Mouse (Mus musculus) bone marrow macrophage, adult 2 months (primary cell): Measurements from ENCODE around the gene Supt5. TPM values are rescaled to one million over a fixed set of nuclear protein-coding genes. Genes with fewer than 3 reads are reported as not detected.
A peak's percentile ranks its signal among the peaks of the same experiment; 100 is the strongest.

Experiments
- H3K27ac ChIP-seq: 2 replicates; pipeline ENCODE4 v1.5.1; 2012; ENCODE audit warnings: low read depth, low read length; ENCODE audit not compliant: insufficient read depth
- H3K4me1 ChIP-seq: 2 replicates; pipeline ENCODE4 v1.6.1; 2012; ENCODE audit warnings: low read length; ENCODE audit not compliant: control insufficient read depth, insufficient read depth
- H3K4me3 ChIP-seq: 2 replicates; pipeline ENCODE4 v1.5.1; 2012; ENCODE audit warnings: mild to moderate bottlenecking, low read length, moderate library complexity; ENCODE audit not compliant: insufficient read depth
- CTCF ChIP-seq: IDR thresholded peaks from 2 replicates; pipeline ENCODE4 v1.5.1; 2012; ENCODE audit warnings: low read depth, mild to moderate bottlenecking, low read length, moderate library complexity
- POLR2A ChIP-seq: IDR thresholded peaks from 2 replicates; pipeline ENCODE4 v1.6.1; 2012; ENCODE audit warnings: mild to moderate bottlenecking, low read depth, low read length, borderline replicate concordance
- polyA plus RNA-seq: library from polyadenylated mRNA; stranded (reverse); fragments of >200 nt; gene quantifications from 2 replicates; pipeline ENCODE4 v1.2.4, GENCODE M21; 2012; ENCODE audit not compliant: missing spikeins, insufficient read depth, insufficient read length

Gene Supt5
- polyA plus RNA-seq, 1 experiment = 77.4 TPM

- no peak overlapping the region for H3K4me3 ChIP-seq
- H3K4me1 ChIP-seq = peaks cover 12% of the 10 kb centered on the region
- TF ChIP-seq CTCF (no peak), POLR2A (no peak)
- H3K27ac ChIP-seq = no peak overlapping the region
Observed at GRCm38 (mm10) chr7:28354113-28354581, 15.6 kb upstream of the Supt5 start.

GRCm38 (mm10) chr7:28353267-28353666 is 14.7 kb upstream of the Supt5 start:
- no peak overlapping the region for H3K27ac ChIP-seq
- no peak overlapping the region for H3K4me3 ChIP-seq
- TF ChIP-seq CTCF (no peak), POLR2A (no peak)
- H3K4me1 ChIP-seq = peaks cover 20% of the 10 kb centered on the region

GRCm38 (mm10) chr7:28351676-28352191 is 13.2 kb upstream of the Supt5 start:
- peak overlapping the region; percentile 93 for H3K4me3 ChIP-seq
- TF ChIP-seq POLR2A (no peak), CTCF (no peak)
- H3K27ac ChIP-seq = peak overlapping the region; percentile 58
- H3K4me1 ChIP-seq = peaks cover 27% of the 10 kb centered on the region

- no peak for TF ChIP-seq CTCF
- 0 out of 2 replicates have a peak, but pooled peaks have one; percentile 51 for TF ChIP-seq POLR2A
Observed at GRCm38 (mm10) chr7:28350155-28350883, 11.8 kb upstream of the Supt5 start, which contains the start of gene Rps16. TSS of gene Rps16 (plus strand) at chr7:28350652.

GRCm38 (mm10) chr7:28348601-28349000 is 10.1 kb upstream of the Supt5 start:
- H3K27ac ChIP-seq = peak overlapping the region; percentile 73; the same call in 1 of the 2 replicates
- TF ChIP-seq POLR2A = no peak
- TF ChIP-seq CTCF = peak; percentile 13; the same call in 1 of the 2 replicates
- no peak overlapping the region for H3K4me3 ChIP-seq
- peaks cover 27% of the 10 kb centered on the region for H3K4me1 ChIP-seq

More at GRCm38 (mm10) chr7:28350155-28350883, 11.8 kb upstream of the Supt5 start, which contains the start of gene Rps16:
- peaks cover 27% of the 10 kb centered on the region for H3K4me1 ChIP-seq
- peak within 1 kb of the TSS; percentile 93 for H3K4me3 ChIP-seq
- H3K27ac ChIP-seq = peak within 1 kb of the TSS; percentile 83

- Histone ChIP-seq H3K4me1 (peaks cover 27% of the 10 kb centered on the region), H3K27ac (peak overlapping the region; percentile 73), H3K4me3 (no peak overlapping the region)
- TF ChIP-seq POLR2A = no peak
Observed at GRCm38 (mm10) chr7:28347746-28348145, 9.2 kb upstream of the Supt5 start.

- Histone ChIP-seq H3K4me1 (peaks cover 19% of the 10 kb centered on the region), H3K4me3 (no peak overlapping the region), H3K27ac (no peak overlapping the region)
- TF ChIP-seq CTCF = 0 out of 2 replicates have a peak, but pooled peaks have one; percentile 16
- no peak for TF ChIP-seq POLR2A
Observed at GRCm38 (mm10) chr7:28344637-28345036, 6.1 kb upstream of the Supt5 start.

- Histone ChIP-seq H3K4me3 (no peak overlapping the region), H3K27ac (no peak overlapping the region), H3K4me1 (peaks cover 5% of the 10 kb centered on the region)
- TF ChIP-seq CTCF (no peak), POLR2A (no peak)
Observed at GRCm38 (mm10) chr7:28341381-28341780, 2.8 kb upstream of the Supt5 start.

GRCm38 (mm10) chr7:28339213-28339917 is 819 bp upstream of the Supt5 start:
- TF ChIP-seq CTCF (0 out of 2 replicates have a peak, but pooled peaks have one; percentile 34), POLR2A (no peak)
- Histone ChIP-seq H3K27ac (peak overlapping the region; percentile 96), H3K4me1 (peaks cover 11% of the 10 kb centered on the region), H3K4me3 (peak overlapping the region; percentile 64)
